7 mouse cellular contexts compared by ENCODE assay signal in genomic region chr2:122637526-122637997, GRCm38 (mm10). TPM values are rescaled to one million over a fixed set of nuclear protein-coding genes. Genes with fewer than 3 reads are reported as not detected.
DNase-seq lines count a peak whose midpoint lies in the region; ATAC-seq and TF ChIP-seq lines count a peak whose summit lies in the region.

No protein-coding gene starts in this region.

- no peaks in the 10 kb centered on the region for H3K9me3 ChIP-seq in intestine, embryonic 16.5 days (ENCODE audit: control insufficient read depth, low read length)
- H3K9me3 ChIP-seq in limb, embryonic 14.5 days (ENCODE audit: control insufficient read depth, low read length), result no peaks in the 10 kb centered on the region
- no peaks in the 10 kb centered on the region for H3K9me3 ChIP-seq in midbrain, embryonic 14.5 days (ENCODE audit: control insufficient read depth, low read length)

- peak; percentile 99 for ATAC-seq in granulocyte monocyte progenitor cell, adult 5-6 weeks (replicated peaks; ENCODE audit: poor library complexity, severe bottlenecking)
- ATAC-seq in intestine, embryonic 16.5 days, result peak; percentile 79
- ATAC-seq in limb, embryonic 14.5 days (ENCODE audit: low FRiP score, low read depth), result peak; percentile 75
- peak; percentile 50; the same call in 1 of the 2 replicates for ATAC-seq in midbrain, embryonic 14.5 days (ENCODE audit: low FRiP score, low TSS enrichment)

- peak overlapping the region; percentile 88 for H3K4me2 ChIP-seq in intestine, embryonic 16.5 days (ENCODE audit: low read depth, low read length)
- peak overlapping the region; percentile 65 for H3K4me2 ChIP-seq in limb, embryonic 14.5 days (replicated peaks; ENCODE audit: low read depth, low read length, severe bottlenecking)
- H3K4me2 ChIP-seq in midbrain, embryonic 14.5 days (ENCODE audit: low read length), result peak overlapping the region; percentile 69

- H3K27me3 ChIP-seq in intestine, embryonic 16.5 days (replicated peaks; ENCODE audit: control insufficient read depth, insufficient read depth, low read length), result no peaks in the 10 kb centered on the region
- peaks cover 18% of the 10 kb centered on the region; the same call in 1 of the 2 replicates for H3K27me3 ChIP-seq in limb, embryonic 14.5 days (ENCODE audit: control insufficient read depth, insufficient read depth, low read length)
- H3K27me3 ChIP-seq in midbrain, embryonic 14.5 days (ENCODE audit: control insufficient read depth, insufficient read depth, low read length), result peaks cover 9% of the 10 kb centered on the region; the same call in 1 of the 2 replicates

- H3K36me3 ChIP-seq in intestine, embryonic 16.5 days (ENCODE audit: control insufficient read depth, insufficient read depth, low read length), result 0 out of 2 replicates have a peak, but pooled peaks cover 4% of the 10 kb centered on the region
- H3K36me3 ChIP-seq in limb, embryonic 14.5 days (ENCODE audit: control insufficient read depth, insufficient read depth, low read length), result peaks cover 13% of the 10 kb centered on the region
- H3K36me3 ChIP-seq in midbrain, embryonic 14.5 days (ENCODE audit: control insufficient read depth, insufficient read depth, low read length), result peaks cover 17% of the 10 kb centered on the region

- H3K27ac ChIP-seq in intestine, embryonic 16.5 days (ENCODE audit: low read length), result no peak overlapping the region
- no peak overlapping the region for H3K27ac ChIP-seq in limb, embryonic 14.5 days (replicated peaks; ENCODE audit: low read depth, low read length)
- H3K27ac ChIP-seq in midbrain, embryonic 14.5 days (replicated peaks; ENCODE audit: low read depth, low read length), result no peak overlapping the region

- H3K9ac ChIP-seq in intestine, embryonic 16.5 days (ENCODE audit: low read depth, low read length), result peak overlapping the region; percentile 66
- no peak overlapping the region for H3K9ac ChIP-seq in limb, embryonic 14.5 days (ENCODE audit: low read depth, low read length, severe bottlenecking)
- H3K9ac ChIP-seq in midbrain, embryonic 14.5 days (replicated peaks; ENCODE audit: low read length), result peak overlapping the region; percentile 39; the same call in 1 of the 2 replicates

- no peaks in the 10 kb centered on the region for H3K4me1 ChIP-seq in intestine, embryonic 16.5 days (ENCODE audit: control insufficient read depth, insufficient read depth, low read length)
- peaks cover 4% of the 10 kb centered on the region for H3K4me1 ChIP-seq in limb, embryonic 14.5 days (ENCODE audit: control insufficient read depth, insufficient read depth, low read length)
- no peaks in the 10 kb centered on the region; the same call in none of the 2 replicates for H3K4me1 ChIP-seq in midbrain, embryonic 14.5 days (ENCODE audit: control insufficient read depth, insufficient read depth, low read length)

- no peak for TF ChIP-seq POLR2A in limb, embryonic 14.5 days (IDR thresholded peaks at IDR 0.05; ENCODE audit: borderline replicate concordance, extremely low read depth, insufficient read depth, insufficient read length)

- peak overlapping the region; percentile 55 for H3K4me3 ChIP-seq in intestine, embryonic 16.5 days (ENCODE audit: low read length)
- H3K4me3 ChIP-seq in limb, embryonic 14.5 days (replicated peaks; ENCODE audit: low read length), result peak overlapping the region; percentile 37
- peak overlapping the region; percentile 38 for H3K4me3 ChIP-seq in midbrain, embryonic 14.5 days (replicated peaks; ENCODE audit: low read depth, low read length)

- peak; percentile 40 for DNase-seq in adrenal gland, adult 8-10 months
- peak; percentile 43 for DNase-seq in embryo, embryonic 11.5 days (ENCODE audit: low read depth, low spot score)
- peak; percentile 73 for DNase-seq in limb, embryonic 14.5 days (ENCODE audit: low spot score)
- peak; percentile 86 for DNase-seq in midbrain, embryonic 14.5 days
- DNase-seq in spleen, adult 12 weeks (ENCODE audit: low spot score), result peak; percentile 47

- WGBS in intestine, embryonic 16.5 days, result 1% methylated on average over 36 of the region's 36 CpGs
- WGBS in limb, embryonic 14.5 days, result 2% methylated on average over 36 of the region's 36 CpGs
- WGBS in midbrain, embryonic 14.5 days, result 1% methylated on average over 36 of the region's 36 CpGs

RNA-seq across cellular contexts. Expression of gene AA467197, which starts 0.8 kb away (rescaled TPM):
- total RNA-seq in adrenal gland, adult 8-10 months (2022), result 1 to 10 TPM; 1.2 to 5.6 (median 1.9) TPM
- not detected in 2 replicates for total RNA-seq in granulocyte monocyte progenitor cell, adult 5-6 weeks (2014; fragmentation: Nextera tagmentation)
- total RNA-seq in granulocyte monocyte progenitor cell, adult 5-6 weeks (2017), result 2.4 TPM in 2 replicates
- 8.7 and 10.1 TPM in 2 replicates for polyA plus RNA-seq in intestine, embryonic 16.5 days (2015; fragmentation: Nextera tagmentation; extraction: Ambion mirVana)
- 0.30 and 0.55 TPM in 2 replicates for polyA plus RNA-seq in limb, embryonic 14.5 days (2012; rRNA removed)
- 0.26 TPM in 1 of 2 replicates, not detected in the other for polyA plus RNA-seq in limb, embryonic 14.5 days (2014; fragmentation: Nextera tagmentation; extraction: Ambion mirVana)
- 0.32 and 0.76 TPM in 2 replicates for polyA plus RNA-seq in midbrain, embryonic 14.5 days (2014; fragmentation: Nextera tagmentation; extraction: Ambion mirVana)

RNA-seq across cellular contexts. Expression of gene Gatm, which starts 26.5 kb away (rescaled TPM):
- total RNA-seq in adrenal gland, adult 8-10 months (2022), result 10 to 100 TPM in 1 of 4 experiments, 1 to 10 TPM in 3; 5.3 to 10.8 (median 7.5) TPM
- total RNA-seq in granulocyte monocyte progenitor cell, adult 5-6 weeks (2014; fragmentation: Nextera tagmentation), result 94.8 and 123 TPM in 2 replicates
- total RNA-seq in granulocyte monocyte progenitor cell, adult 5-6 weeks (2017), result 96.0 and 115 TPM in 2 replicates
- polyA plus RNA-seq in intestine, embryonic 16.5 days (2015; fragmentation: Nextera tagmentation; extraction: Ambion mirVana), result 22.3 and 22.8 TPM in 2 replicates
- 29.4 and 35.6 TPM in 2 replicates for polyA plus RNA-seq in limb, embryonic 14.5 days (2012; rRNA removed)
- polyA plus RNA-seq in limb, embryonic 14.5 days (2014; fragmentation: Nextera tagmentation; extraction: Ambion mirVana), result 40.1 and 54.5 TPM in 2 replicates
- polyA plus RNA-seq in midbrain, embryonic 14.5 days (2014; fragmentation: Nextera tagmentation; extraction: Ambion mirVana), result 27.8 and 39.6 TPM in 2 replicates
